Mouse (Mus musculus) heart, embryonic 14.5 days (tissue): ENCODE measurements around the gene Cdc42bpa. TPM values are rescaled to one million over a fixed set of nuclear protein-coding genes. Genes with fewer than 3 reads are reported as not detected.
"Not testable (repeated sequence)": the region's sequence is repeated elsewhere in the genome, so short reads cannot be mapped to it uniquely, and the experiment has no call there.

Experiments used
- ATAC-seq: fragments of 200-750 bp; cut with Nextera tagmentation; 2 replicates; pipeline ENCODE4 v1.8.0; 2017; ENCODE audit warnings: low read depth, moderate TSS enrichment; ENCODE audit not compliant: insufficient number of reproducible peaks, insufficient read depth, low FRiP score
- H3K27ac ChIP-seq, 2 experiments: fragments of 200-500 bp in 1 of 2; fragments of 300-500 bp in 1 of 2; sonication (generic) in 1 of 2; replicated peaks in 1 of 2; 2 replicates each; pipeline ENCODE4 v1.5.1; 2012 to 2014; ENCODE audit warnings: low read depth in 2 of 2, low read length in 2 of 2, control low read depth in 1 of 2, mild to moderate bottlenecking in 1 of 2, mixed read lengths in 1 of 2; ENCODE audit not compliant: control insufficient read depth in 1 of 2, insufficient read depth in 1 of 2
- H3K27me3 ChIP-seq: fragments of 300-500 bp; sonication (generic); 2 replicates; pipeline ENCODE4 v1.6.1; 2014; ENCODE audit warnings: mild to moderate bottlenecking, low read length, control low read depth; ENCODE audit not compliant: control insufficient read depth, insufficient read depth
- H3K36me3 ChIP-seq: fragments of 300-500 bp; sonication (generic); 2 replicates; pipeline ENCODE4 v1.6.1; 2014; ENCODE audit warnings: mild to moderate bottlenecking, control low read depth, low read length, mixed read lengths; ENCODE audit not compliant: control insufficient read depth, insufficient read depth
- H3K4me1 ChIP-seq, 2 experiments: fragments of 200-500 bp in 1 of 2; fragments of 300-500 bp in 1 of 2; sonication (generic) in 1 of 2; 2 replicates each; pipeline ENCODE4 v1.6.1; 2012 to 2014; ENCODE audit warnings: low read length in 2 of 2, control low read depth in 1 of 2, mixed read lengths in 1 of 2; ENCODE audit not compliant: control insufficient read depth in 2 of 2, insufficient read depth in 2 of 2
- H3K4me2 ChIP-seq: fragments of 300-500 bp; sonication (generic); 2 replicates; pipeline ENCODE4 v1.6.1; 2014; ENCODE audit warnings: mild to moderate bottlenecking, low read length
- H3K4me3 ChIP-seq, 2 experiments: fragments of 200-500 bp in 1 of 2; fragments of 300-500 bp in 1 of 2; sonication (generic) in 1 of 2; 2 replicates each; pipeline ENCODE4 v1.5.1; 2012 to 2014; ENCODE audit warnings: low read length in 2 of 2, mild to moderate bottlenecking in 2 of 2, control low read depth in 1 of 2, low read depth in 1 of 2, moderate library complexity in 1 of 2; ENCODE audit not compliant: control insufficient read depth in 1 of 2, insufficient read depth in 1 of 2
- H3K9ac ChIP-seq: fragments of 300-500 bp; sonication (generic); 2 replicates; pipeline ENCODE4 v1.6.1; 2014; ENCODE audit warnings: mild to moderate bottlenecking, low read length
- H3K9me3 ChIP-seq: fragments of 300-500 bp; sonication (generic); 2 replicates; pipeline ENCODE4 v1.6.1; 2016; ENCODE audit warnings: low read length, control low read depth; ENCODE audit not compliant: control insufficient read depth
- WGBS: fragments of 180-500 bp; shearing (Covaris S2); extraction: QIAGEN DNeasy Blood & Tissue Kit; methylation state at CpG from one replicate; pipeline ENCODE4 v1.1.7; 2014; 5-methylcytosine and 5-hydroxymethylcytosine counted together
- polyA plus RNA-seq: library from polyadenylated mRNA; unstranded; fragments of >200 nt; fragmentation: Nextera tagmentation; extraction: Ambion mirVana; gene quantifications from 2 replicates; pipeline ENCODE4 v1.2.1, GENCODE M21; 2014

Cdc42bpa gene
- polyA plus RNA-seq, 1 experiment from 2014 or later = 14.6 TPM

DNA sequence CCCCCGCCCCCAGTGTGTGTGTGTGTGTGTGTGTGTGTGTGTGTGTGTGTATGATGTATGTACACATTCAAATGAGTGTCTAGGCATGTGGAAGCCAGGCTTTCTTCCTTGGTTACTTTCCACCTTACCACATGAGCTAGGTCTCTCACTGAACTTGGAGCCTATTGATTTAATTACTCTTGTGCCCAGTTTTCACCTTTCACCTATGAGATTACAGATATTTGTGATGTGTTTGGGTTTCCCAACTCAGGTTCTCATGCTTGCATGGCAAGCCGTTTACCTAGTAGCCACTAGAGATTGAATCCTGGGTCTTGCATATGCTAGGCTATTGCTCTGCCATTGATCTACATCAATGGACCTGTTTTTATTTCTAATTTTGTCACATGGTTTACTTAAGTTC is 57.9 kb downstream of the Cdc42bpa start:
- H3K4me1 ChIP-seq = peaks cover 0 to 12% of the 10 kb centered on the region in 2 experiments; a peak in 2 of 4 replicates
- no peaks in the 10 kb centered on the region for H3K36me3 ChIP-seq
- no peaks in the 10 kb centered on the region for H3K9me3 ChIP-seq
- 88% methylated on average over 2 of the region's 2 CpGs for WGBS
- no peaks in the 10 kb centered on the region for H3K27me3 ChIP-seq
- no peak overlapping the region for H3K9ac ChIP-seq
- no peak overlapping the region for H3K27ac ChIP-seq
- no peak overlapping the region for H3K4me3 ChIP-seq
- H3K4me2 ChIP-seq = no peak overlapping the region
- no peak for ATAC-seq

- Histone ChIP-seq H3K4me1 (peaks cover 0 to 12% of the 10 kb centered on the region in 2 experiments; a peak in 2 of 4 replicates), H3K9ac (no peak overlapping the region), H3K4me2 (no peak overlapping the region), H3K9me3 (no peaks in the 10 kb centered on the region), H3K27ac (no peak overlapping the region), H3K27me3 (no peaks in the 10 kb centered on the region), H3K4me3 (no peak overlapping the region), H3K36me3 (no peaks in the 10 kb centered on the region)
- WGBS = 40% methylated on average over 11 of the region's 11 CpGs
- ATAC-seq = no peak
These were observed 61.4 kb downstream of the Cdc42bpa start for GRCm38 (mm10) chr1:180021463-180022296.

DNA sequence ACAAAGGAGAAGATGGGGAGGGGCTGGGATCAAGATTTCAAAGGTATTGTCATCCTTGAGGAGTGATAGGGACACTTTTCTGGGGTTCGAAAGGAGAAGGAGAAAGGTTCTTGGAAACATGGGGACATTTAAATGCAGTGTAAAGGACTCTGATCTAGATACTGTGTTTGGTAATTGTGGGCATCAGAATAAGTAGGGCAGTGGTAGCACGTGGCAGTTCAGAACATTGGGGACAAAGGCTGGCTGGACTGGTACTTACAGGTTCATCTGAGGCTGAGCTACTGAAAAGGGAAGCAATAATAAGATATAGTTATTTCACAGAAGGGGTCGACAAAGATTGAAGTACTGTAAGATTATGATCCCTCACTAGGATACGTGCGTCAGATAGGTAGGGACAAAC is 63.2 kb downstream of the Cdc42bpa start:
- no peaks in the 10 kb centered on the region for H3K27me3 ChIP-seq
- no peaks in the 10 kb centered on the region for H3K9me3 ChIP-seq
- H3K9ac ChIP-seq = no peak overlapping the region
- no peaks in the 10 kb centered on the region for H3K36me3 ChIP-seq
- ATAC-seq = no peak
- no peak overlapping the region for H3K4me3 ChIP-seq
- H3K4me2 ChIP-seq = no peak overlapping the region
- no peak overlapping the region for H3K27ac ChIP-seq
- 82% methylated on average over 5 of the region's 5 CpGs for WGBS
- peaks cover 0 to 12% of the 10 kb centered on the region in 2 experiments; a peak in 2 of 4 replicates for H3K4me1 ChIP-seq

GRCm38 (mm10) chr1:180029863-180030262 is 69.6 kb downstream of the Cdc42bpa start:
- 91% methylated on average over 5 of the region's 5 CpGs for WGBS
- not testable (repeated sequence) for H3K27ac ChIP-seq, H3K4me2 ChIP-seq, H3K4me1 ChIP-seq, H3K27me3 ChIP-seq, H3K9ac ChIP-seq, ATAC-seq, H3K36me3 ChIP-seq, H3K4me3 ChIP-seq, H3K9me3 ChIP-seq

DNA sequence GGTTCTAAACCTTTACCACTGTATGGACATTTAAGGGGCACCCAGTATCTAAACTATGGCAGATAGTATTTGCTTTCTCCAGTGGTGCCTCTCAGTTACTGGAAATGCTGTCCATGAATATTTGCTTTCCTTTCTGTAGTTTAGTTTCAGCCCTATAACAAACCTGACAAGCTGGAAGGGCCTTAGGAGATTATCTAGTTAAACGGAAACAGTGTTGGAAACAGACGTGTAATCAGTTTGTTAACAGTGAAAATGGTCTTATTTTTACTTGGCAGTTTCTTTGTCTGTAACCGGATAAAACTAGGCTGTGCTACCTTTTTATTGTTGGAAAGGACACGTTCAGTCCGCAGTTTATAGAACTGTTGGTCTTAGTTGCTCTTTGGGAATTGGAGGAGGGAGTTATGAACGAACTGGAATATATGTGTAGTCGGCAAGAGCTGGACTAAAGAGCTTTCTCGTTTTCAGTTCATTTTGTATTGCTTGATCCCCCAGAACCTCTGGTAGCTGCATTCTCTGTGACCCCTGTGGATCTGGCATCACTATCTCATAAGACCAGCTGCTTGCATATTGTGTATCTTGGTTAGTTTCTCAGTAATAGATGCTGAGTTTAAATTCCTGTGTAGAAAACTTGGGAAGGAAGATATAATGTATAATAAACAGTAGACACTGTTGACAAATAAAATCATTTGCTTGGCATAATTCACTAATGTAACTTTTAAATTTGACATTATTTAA is 70.5 kb downstream of the Cdc42bpa start:
- ATAC-seq = no peak
- no peak overlapping the region for H3K9ac ChIP-seq
- H3K27me3 ChIP-seq = no peaks in the 10 kb centered on the region
- H3K4me3 ChIP-seq = no peak overlapping the region
- H3K27ac ChIP-seq = no peak overlapping the region
- 0 out of 2 replicates have a peak, but pooled peaks cover 2% of the 10 kb centered on the region for H3K36me3 ChIP-seq
- H3K4me1 ChIP-seq = no peaks in the 10 kb centered on the region
- WGBS = 77% methylated on average over 8 of the region's 8 CpGs
- H3K4me2 ChIP-seq = no peak overlapping the region
- H3K9me3 ChIP-seq = no peaks in the 10 kb centered on the region

GRCm38 (mm10) chr1:180031705-180032548 is 71.7 kb downstream of the Cdc42bpa start:
- Histone ChIP-seq H3K27me3 (no peaks in the 10 kb centered on the region), H3K4me2 (no peak overlapping the region), H3K9me3 (no peaks in the 10 kb centered on the region), H3K9ac (no peak overlapping the region), H3K4me1 (no peaks in the 10 kb centered on the region), H3K36me3 (0 out of 2 replicates have a peak, but pooled peaks cover 2% of the 10 kb centered on the region), H3K4me3 (no peak overlapping the region), H3K27ac (no peak overlapping the region)
- no peak for ATAC-seq
- 94% methylated on average over 5 of the region's 5 CpGs for WGBS

DNA sequence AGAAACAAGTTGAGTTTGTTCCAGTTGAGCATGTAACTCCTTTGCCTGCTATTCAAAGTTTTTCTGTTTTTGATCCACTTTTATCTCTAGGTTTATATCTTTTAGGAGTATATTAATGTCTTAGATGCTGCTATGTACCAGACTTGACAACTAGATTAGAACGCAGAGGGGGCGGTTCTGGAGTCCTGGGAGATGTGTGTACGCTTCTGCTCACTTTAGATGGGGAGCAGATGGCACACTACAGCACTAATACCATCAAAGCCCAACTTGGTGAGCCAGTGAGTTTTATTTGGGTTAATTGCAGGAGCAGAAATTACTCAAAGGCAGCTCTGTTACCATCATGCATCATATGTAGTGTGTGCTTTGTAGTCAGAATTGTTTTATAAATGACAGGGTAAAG is 77.2 kb downstream of the Cdc42bpa start:
- Histone ChIP-seq H3K4me3 (no peak overlapping the region), H3K27ac (no peak overlapping the region), H3K36me3 (peaks cover 7% of the 10 kb centered on the region), H3K4me1 (no peaks in the 10 kb centered on the region), H3K9ac (no peak overlapping the region), H3K4me2 (no peak overlapping the region), H3K9me3 (no peaks in the 10 kb centered on the region), H3K27me3 (no peaks in the 10 kb centered on the region)
- ATAC-seq = no peak
- 92% methylated on average over 3 of the region's 3 CpGs for WGBS
